Mouse (Mus musculus) gastrocnemius, adult 2 months (tissue): ENCODE data around the gene Adamtsl1. TPM values are rescaled to one million over a fixed set of nuclear protein-coding genes. Genes with fewer than 3 reads are reported as not detected.

Experiments used
- DNase-seq: peaks from one replicate; pipeline ENCODE4 v3.0.0; 2022
- H3K27ac ChIP-seq: fragments of 200-600 bp; 2 replicates; pipeline ENCODE4 v1.8.1; 2022; ENCODE audit warnings: mild to moderate bottlenecking
- H3K4me3 ChIP-seq: fragments of 200-600 bp; 2 replicates; pipeline ENCODE4 v1.8.1; 2022; ENCODE audit warnings: mild to moderate bottlenecking, moderate library complexity
- CTCF ChIP-seq: fragments of 200-600 bp; IDR thresholded peaks from 2 replicates; pipeline ENCODE4 v1.8.1; 2022; ENCODE audit warnings: antibody characterized with exemption, mild to moderate bottlenecking, moderate library complexity
- intact Hi-C: fragments of 180-260 bp; cut with DNase I; formaldehyde crosslinking; loops from one replicate; pipeline ENCODE4 v1.15.1; 2025
- total RNA-seq, 2 experiments: library from RNA; stranded (reverse); gene quantifications; 2 replicates each; pipeline ENCODE4 v1.2.3; 2021

Gene Adamtsl1
- total RNA-seq, 2 experiments from 2014 or later: 5.7 to 5.9 TPM

GRCm38 (mm10) chr4:86170763-86171162, 656.8 kb downstream of the Adamtsl1 start:
- no peak for DNase-seq
- H3K4me3 ChIP-seq: no peak overlapping the region
- H3K27ac ChIP-seq: peak overlapping the region; percentile 20
- no peak for TF ChIP-seq CTCF
- intact Hi-C loops: no loop called here

DNA sequence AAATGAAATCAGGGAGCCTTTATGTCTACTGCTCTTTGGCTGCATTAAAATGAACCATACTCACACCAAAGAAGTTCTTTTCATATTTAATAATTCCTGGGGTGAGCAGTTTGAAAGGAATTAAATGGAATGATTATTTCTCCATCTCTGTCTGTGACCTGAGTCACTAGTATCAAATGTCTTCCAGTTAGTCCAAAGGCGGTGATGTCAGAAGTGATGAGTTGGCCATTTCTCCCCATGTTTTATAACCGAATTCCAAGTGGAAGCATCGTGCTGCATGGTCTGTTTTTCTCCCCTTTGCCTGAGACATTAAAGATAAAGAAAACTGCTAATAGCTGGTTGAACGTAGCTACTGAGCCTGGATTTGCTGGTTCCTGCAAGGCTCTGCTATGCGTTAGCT, 657.5 kb downstream of the Adamtsl1 start:
- TF ChIP-seq CTCF: no peak
- Histone ChIP-seq H3K4me3 (no peak overlapping the region), H3K27ac (peak overlapping the region; percentile 68)
- intact Hi-C loops: no loop called here
- DNase-seq: no peak

DNA sequence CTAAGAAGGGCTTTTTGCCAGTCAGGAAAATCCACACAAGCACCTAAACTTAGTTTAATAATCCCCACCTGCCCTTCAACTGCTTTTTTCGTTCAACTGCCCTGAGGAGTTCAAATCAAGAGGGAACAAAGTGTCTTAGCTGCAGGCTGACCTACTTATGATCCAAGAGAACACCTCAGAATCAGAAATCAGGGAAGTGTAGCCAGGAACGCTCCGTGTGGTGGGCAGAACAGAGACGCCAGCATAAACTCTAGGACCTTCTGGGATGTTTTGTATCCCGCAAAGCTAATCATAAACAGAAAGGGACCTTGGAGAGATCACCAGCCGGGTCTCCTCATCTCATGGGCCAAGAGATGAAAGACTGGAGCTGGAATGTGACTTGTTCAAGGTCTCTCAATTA, 663.5 kb downstream of the Adamtsl1 start:
- no peak overlapping the region for H3K4me3 ChIP-seq
- H3K27ac ChIP-seq: peak overlapping the region; percentile 43; the same call in 1 of the 2 replicates
- TF ChIP-seq CTCF: no peak
- intact Hi-C loops: no loop called here
- DNase-seq: no peak

DNA sequence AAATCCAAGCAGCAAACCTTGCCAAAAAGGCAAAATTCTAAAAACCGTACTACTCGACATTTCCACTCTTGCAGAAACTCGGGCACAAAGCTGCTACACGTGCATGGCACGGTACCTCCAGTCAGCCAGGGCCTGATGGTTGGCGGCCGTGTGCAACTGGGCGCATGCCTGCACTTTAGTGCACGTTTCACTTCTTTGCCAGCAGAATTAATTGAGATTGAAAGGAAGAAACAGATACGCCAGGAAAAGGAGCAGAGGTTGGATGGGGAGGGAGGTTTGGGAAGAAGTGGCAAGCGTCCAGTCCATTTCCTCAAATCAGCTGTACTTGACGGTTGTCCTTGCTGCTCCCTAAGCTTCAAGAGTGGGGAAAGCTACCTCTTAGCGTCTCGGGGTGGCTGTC, 664.1 kb downstream of the Adamtsl1 start:
- no peak for TF ChIP-seq CTCF
- H3K4me3 ChIP-seq: no peak overlapping the region
- intact Hi-C loops: no loop called here
- no peak for DNase-seq
- 0 out of 2 replicates have a peak overlapping the region, but pooled peaks have one; percentile 16 for H3K27ac ChIP-seq

DNA sequence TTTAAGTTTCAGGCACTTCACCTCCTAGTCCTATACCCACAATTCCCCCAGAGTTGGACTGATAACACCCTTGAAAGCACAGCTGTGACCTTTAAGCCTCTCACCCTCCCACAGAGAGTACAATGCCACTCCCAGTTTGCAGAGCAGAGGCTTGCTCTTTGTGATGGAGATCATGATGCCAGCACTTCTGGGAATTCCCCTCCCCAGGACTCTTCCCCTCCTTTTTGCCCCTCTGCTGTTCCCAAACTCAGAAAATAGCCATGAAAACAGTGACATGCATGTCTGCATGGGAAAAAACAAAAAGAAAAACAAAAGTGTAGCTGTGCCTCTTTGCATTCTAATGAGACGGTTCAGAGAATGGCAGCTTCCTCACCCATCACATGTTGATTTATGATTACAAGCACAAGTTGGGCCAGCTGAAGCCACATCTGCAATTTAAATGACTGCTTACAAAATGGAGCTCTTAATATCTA, 669.8 kb downstream of the Adamtsl1 start:
- H3K27ac ChIP-seq: no peak overlapping the region
- intact Hi-C loops: no loop called here
- no peak for DNase-seq
- TF ChIP-seq CTCF: no peak
- H3K4me3 ChIP-seq: no peak overlapping the region

GRCm38 (mm10) chr4:86189853-86190252, 675.9 kb downstream of the Adamtsl1 start:
- intact Hi-C loops: no loop called here
- Histone ChIP-seq H3K27ac (no peak overlapping the region), H3K4me3 (no peak overlapping the region)
- no peak for TF ChIP-seq CTCF
- no peak for DNase-seq

DNA sequence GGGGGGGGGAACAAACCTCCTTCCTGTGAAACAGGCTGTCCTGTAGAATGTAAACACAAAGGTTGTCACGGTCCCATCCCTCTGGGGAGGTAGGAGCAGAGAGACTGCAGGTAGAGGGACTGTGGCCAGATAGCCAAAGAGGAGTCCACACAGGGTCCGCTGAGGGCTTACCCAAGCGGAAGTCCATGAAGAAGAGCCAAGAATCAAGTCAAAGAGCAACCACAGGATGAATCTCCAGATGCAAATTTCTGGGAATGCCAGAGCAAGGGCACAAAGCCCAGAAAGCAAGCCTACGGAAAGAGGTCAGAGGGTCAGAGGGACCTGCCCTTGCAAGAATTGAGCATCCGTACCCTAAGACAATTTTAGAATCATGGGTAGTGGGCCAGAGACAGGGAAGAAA, 677.2 kb downstream of the Adamtsl1 start:
- intact Hi-C loops: no loop called here
- Histone ChIP-seq H3K27ac (no peak overlapping the region), H3K4me3 (no peak overlapping the region)
- no peak for DNase-seq
- no peak for TF ChIP-seq CTCF

DNA sequence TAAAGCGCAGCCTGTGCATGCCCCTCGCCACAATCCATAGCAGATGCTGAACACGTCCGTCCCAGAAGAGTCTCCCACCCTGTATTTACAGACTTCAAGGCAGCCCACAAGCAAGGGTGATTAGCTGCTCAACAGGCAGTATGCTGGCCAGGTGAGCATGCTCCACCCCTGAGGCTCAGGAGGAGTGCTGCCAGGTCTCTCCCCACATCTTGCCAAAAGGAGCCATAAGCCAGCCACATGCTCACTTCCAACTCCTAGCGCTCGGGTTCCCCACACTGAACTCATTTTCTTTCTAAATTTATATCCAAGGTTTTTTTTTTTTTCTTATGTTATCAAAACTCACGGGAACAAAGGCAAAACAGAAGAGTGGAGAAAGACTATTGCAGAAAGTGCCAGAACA, 687.8 kb downstream of the Adamtsl1 start:
- no peak overlapping the region for H3K27ac ChIP-seq
- no peak overlapping the region for H3K4me3 ChIP-seq
- no peak for TF ChIP-seq CTCF
- intact Hi-C loops: no loop called here
- DNase-seq: no peak

GRCm38 (mm10) chr4:86203288-86203687, 689.3 kb downstream of the Adamtsl1 start:
- intact Hi-C loops: no loop called here
- no peak for TF ChIP-seq CTCF
- Histone ChIP-seq H3K4me3 (no peak overlapping the region), H3K27ac (peak overlapping the region; percentile 5; the same call in 1 of the 2 replicates)
- peak; percentile 31 for DNase-seq

- intact Hi-C loops: no loop called here
- Histone ChIP-seq H3K4me3 (no peak overlapping the region), H3K27ac (no peak overlapping the region)
- no peak for TF ChIP-seq CTCF
- DNase-seq: no peak
Measured at GRCm38 (mm10) chr4:86224875-86225274, 710.9 kb downstream of the Adamtsl1 start.

DNA sequence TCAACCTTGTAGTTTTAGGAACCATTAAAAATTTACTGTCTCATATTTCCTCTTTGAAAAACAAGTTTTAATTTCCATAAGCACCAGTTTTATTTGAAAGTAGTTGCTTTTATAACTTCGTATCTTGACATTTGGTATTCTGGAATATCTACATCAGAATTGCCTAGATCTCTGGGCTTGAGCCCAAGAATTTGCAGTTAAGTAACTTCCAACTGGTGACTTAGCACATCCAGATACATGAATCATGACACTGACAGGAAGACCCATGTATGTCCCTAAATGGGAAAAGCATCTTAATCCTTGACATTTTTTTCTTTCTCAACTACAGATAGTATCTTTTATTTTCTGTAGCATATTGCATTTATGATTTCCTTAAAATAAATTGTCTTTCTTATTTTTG, 713.1 kb downstream of the Adamtsl1 start:
- TF ChIP-seq CTCF: no peak
- DNase-seq: no peak
- Histone ChIP-seq H3K4me3 (no peak overlapping the region), H3K27ac (no peak overlapping the region)
- intact Hi-C loops: no loop called here

DNA sequence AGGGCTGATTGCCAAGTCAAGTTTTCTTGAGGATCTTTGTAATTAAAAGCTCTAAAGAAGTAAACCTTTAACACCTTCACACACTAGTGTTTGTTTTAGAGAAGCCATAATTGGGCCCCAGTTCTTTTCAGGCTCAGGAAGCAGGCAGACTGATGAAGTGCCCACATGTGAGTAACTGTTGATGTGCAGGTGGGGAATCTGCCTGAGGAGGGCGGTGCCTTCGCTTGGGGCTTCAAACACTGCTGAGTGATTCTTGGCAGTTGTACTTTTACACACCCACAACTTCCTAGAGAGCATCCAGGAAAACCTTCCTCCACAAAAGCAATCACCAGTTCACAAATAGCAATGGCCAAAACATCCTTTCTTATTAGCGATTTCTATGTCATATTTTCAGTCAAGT, 719.2 kb downstream of the Adamtsl1 start:
- Histone ChIP-seq H3K27ac (no peak overlapping the region), H3K4me3 (no peak overlapping the region)
- no peak for DNase-seq
- intact Hi-C loops: no loop called here
- TF ChIP-seq CTCF: no peak

DNA sequence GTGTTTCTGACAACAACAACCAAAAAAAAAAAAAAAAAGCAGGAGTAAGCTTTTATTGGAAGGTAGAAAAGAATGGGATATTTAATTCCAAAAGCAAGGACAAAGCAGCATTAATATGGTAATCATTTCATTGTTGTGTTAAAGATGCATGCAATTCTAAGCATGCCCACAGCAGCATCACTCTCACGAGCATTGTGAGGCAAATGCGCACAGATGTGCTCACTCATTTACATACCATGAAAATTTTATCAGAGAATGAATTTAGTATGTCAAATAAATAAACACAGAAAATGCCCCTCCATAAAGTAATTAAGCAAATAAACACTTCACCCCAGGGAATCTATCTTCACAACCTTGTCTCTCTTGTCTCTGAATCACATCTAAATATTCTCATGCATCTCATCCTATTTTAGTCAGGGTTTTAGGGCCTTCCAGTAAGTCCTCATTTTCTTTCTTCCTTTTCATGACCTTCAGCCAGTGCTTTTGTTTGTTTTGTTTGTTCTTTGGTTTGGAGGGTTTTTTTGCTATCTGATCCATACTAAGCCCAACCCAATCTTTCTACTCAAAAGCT, 728.0 kb downstream of the Adamtsl1 start:
- Histone ChIP-seq H3K4me3 (no peak overlapping the region), H3K27ac (no peak overlapping the region)
- DNase-seq: no peak
- intact Hi-C loops: no loop called here
- no peak for TF ChIP-seq CTCF

GRCm38 (mm10) chr4:86270085-86270484, 756.1 kb downstream of the Adamtsl1 start:
- intact Hi-C loops: no loop called here
- Histone ChIP-seq H3K27ac (no peak overlapping the region), H3K4me3 (no peak overlapping the region)
- no peak for DNase-seq
- no peak for TF ChIP-seq CTCF
